Mouse (Mus musculus): ENCODE results near the gene Oaz1.

DNA sequence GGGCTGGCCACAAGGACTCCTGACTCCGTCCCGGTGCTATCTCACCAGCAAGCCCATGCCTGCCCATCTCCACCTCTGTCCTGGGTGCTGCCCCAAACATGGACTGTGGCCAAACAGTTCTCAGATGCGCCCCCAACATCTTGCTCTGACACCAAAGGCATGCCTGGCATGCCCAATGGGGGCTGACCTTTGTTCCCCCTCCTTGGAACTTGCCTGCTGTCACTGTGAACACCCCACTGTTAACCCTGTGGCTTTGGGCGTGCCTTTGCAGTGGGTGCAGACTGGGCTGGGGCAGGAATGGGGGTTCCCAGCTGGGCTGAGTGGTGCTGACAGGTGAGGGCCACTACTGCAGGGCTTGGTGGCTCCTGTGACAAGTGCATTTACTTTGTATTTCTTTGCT, 32.7 kb upstream of the Oaz1 start:
- TF ChIP-seq CTCF (IDR thresholded peaks at IDR 0.05; ENCODE audit: borderline replicate concordance, insufficient read depth, low read length) (no peak), POLR2A (IDR thresholded peaks at IDR 0.05; ENCODE audit: low read depth, low read length) (no peak)

All from embryonic fibroblast, embryonic 13.5 days (primary cell).